Mouse (Mus musculus) right cerebral cortex, adult 18-20 months (tissue): ENCODE data around the gene Gys1.
"Not testable (repeated sequence)": the region's sequence is repeated elsewhere in the genome, so short reads cannot be mapped to it uniquely, and the experiment has no call there.

Experiments used
- DNase-seq: peaks from one replicate; pipeline ENCODE4 v3.0.0; 2022; ENCODE audit warnings: mixed read lengths

The Gys1 gene

DNA sequence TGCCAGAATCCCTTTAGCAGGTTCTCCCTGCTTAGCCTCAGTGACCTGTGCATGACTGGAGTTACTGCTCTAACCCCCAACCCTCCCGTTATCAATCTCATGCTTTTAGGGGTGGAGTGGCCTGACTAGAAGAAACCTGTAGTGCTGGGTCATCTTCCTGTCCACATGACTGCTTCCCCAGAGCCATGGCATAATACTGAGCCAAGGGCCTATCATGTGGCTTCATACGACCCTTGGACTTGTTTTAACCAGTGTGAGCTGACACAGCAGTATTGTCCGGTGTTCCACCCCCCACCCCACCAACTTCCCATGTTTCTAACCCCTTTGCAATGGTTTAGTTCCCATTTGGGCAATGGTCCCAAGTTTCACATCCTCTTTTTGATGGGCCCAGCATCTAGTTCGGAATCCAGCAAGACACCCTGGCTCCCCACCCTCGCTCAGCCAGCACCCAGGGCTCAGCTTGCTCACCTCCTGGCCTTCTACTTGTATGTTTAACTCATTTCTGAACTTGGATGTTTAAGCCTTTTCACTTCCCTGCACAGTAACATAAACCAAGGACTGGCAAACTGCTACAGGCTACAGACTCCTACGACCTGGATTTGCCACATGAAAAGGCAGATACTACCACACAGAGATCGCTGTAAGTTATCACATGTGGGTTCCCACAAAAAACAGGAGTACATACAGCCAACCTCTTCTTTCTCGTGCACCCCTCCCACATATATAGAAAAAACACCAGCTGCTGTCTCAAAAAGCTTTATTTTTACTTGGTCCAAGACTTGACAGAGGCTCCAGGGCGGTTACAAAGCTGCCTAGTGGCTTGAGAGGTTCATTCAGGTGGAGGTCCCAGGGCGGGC lies 22.8 kb downstream of the Gys1 start:
- no peak for DNase-seq

DNA sequence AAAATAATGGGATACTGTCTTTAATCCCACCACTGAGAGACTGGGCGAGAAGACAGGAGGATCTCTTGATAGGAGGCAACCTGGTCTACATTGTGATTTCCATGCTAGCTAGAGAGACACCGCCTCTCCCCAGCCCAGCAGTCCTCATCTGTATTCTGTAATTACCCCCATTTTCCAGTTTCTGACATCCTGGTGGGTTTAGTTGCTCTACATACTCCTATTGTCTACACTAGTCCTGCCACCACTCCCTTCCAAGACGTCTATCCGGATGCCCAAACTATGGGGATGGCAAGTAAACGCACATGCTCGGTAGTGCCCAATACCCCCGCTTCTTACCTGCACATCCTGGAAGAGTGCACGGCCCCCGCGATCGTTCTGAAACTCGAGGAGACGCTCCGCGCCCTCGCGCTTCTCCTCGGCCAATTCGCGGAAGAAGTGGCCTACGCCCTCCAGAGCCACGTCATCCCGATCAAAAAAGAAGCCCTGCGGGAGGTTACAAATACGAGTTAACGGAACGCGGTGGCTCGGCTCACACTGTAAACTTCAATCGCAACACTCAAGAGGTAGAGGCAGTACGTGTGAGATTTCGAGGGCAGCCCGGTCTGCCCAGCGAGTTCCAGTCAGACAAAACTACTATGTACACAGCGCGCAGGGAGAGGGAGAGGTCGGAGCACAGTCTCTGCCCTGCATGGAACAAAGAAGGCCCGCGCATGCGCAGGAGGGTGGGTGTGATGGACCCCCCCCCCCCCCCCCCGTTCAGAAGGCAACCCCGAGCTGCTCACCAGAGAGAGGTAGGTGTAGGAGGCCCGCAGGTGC lies 24.3 kb downstream of the Gys1 start:
- DNase-seq = peak; percentile 72

DNA sequence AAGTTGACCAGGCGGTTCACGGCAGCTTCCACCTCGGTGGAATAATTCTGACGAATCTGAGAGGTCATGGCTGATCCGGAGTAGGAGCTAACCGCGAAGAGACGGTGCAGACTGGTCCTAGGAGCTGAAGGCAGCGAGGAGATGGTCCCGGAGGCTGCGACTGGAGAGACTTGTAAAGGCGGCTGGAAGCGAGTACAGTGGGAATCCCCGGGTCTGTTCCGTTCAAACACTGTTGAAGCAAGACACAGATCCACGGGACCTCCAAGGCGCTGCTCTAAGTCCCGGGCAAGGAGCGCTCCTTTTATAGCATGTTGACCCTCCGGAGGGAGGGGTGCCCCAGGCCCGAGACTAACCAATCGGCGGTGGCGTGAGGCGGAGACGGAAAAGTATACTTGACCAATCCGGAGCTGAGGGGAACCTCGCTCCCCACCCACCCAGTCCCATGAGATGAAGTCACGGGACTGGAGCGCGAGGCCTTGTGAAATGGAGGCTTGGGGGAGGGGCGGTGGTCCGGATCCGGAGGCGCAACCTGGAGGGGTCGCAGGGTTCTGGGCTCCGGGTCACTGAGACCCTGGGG lies 25.0 kb downstream of the Gys1 start, which contains the start of gene Ftl1:
Gene Ftl1 (minus strand): TSS at position 321 of the 577 bp plus-strand sequence.
- peak; percentile 98 for DNase-seq

DNA sequence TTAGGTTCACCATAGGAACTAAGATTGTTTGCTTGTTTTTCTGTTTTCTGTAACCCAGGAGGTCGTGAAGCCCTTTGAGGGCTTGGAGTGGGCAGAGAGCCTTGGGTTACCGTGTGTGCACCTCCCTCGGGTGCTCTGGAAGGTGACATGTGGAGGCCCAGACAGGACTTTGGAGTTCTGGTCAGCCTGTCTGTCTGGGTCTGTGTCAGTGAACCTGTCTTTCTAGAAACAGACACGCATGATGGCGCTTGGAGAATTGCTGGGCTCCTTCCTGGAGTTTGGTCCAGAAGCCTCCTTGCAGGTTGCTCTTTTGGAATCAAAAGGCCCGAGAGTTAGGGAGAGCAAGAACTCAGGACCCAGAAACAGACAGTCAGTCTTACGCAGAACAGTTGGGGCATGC lies 25.7 kb downstream of the Gys1 start:
- no peak for DNase-seq

DNA sequence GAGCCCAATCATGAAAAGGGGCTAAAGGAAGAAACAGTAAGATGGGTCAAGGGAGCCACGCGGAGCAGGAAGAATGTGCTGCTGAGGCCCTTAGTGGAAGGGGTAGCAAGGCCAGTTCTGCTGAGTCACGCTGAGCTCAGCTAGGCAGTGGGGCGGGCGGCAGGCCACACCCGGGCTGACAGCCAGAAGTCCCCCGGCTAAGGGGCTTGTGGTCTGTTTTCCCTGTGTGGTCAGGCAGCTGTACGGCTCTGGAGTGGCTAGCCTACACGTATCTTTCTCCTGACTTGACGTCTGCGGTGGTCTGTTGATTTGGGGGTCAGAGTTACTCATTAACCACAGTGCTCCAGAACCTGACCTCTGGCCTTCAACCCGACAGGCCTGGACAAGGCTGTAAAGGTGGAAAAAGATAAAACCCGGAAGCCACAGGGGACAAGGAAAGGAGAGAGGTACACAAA lies 26.2 kb downstream of the Gys1 start:
- peak; percentile 37 for DNase-seq

DNA sequence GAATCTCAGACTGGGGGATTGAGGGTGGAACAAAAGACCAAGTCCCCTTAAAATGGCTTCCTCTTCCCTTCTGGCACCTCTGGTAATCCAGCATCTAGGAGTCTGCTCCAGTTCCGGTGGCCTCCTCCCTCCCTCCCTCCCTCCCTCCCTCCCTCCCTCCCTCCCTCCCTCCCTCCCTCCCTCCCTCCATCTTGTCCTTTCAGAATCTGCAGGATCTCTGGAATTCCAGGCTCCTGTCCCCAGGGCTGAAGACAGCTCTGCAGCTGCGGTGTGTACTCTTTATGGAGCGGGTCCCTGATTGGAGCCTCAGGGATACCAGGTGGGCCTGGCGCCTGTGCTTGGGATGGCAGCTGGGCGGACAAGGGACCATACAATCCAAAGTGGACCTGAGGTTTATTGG lies 26.7 kb downstream of the Gys1 start:
- no peak for DNase-seq

DNA sequence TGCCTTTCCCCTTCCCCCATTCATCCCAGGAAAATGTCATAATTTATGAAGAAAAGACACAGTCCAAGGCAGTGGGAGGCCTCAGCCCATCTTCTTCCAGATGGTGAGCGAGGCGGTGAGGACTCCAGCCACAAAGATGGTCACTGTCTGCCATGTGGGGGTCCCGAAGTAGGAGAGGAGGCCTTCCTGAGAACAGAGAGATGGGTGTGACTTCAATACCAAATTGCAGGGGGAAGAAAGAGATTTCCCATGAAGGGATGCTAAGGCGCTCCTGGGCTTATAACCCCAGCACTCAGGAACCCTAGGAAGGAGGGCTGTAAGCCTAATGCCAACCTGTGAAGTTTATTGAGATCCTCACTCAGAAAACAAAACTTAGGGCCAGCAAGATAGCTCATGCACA lies 27.1 kb downstream of the Gys1 start:
- no peak for DNase-seq

DNA sequence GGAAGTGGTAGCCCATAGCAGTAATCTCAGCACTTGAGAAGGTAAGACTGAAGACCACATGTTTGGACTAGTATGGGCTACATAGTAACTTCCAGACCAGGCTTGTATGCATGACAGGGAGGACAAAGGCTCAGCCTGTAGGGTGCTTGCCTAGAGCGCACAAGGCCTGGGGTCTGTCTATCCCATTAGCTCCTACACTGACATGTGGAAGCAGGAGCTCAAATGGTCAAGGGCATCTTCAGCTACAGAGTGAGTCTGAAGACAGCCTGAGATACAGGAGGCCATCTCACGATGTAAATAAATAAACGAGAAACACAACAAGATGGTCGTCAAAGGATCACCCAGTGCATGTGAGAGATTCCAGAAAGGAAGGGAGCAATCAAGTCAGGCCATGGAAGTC lies 27.7 kb downstream of the Gys1 start:
- DNase-seq = no peak

DNA sequence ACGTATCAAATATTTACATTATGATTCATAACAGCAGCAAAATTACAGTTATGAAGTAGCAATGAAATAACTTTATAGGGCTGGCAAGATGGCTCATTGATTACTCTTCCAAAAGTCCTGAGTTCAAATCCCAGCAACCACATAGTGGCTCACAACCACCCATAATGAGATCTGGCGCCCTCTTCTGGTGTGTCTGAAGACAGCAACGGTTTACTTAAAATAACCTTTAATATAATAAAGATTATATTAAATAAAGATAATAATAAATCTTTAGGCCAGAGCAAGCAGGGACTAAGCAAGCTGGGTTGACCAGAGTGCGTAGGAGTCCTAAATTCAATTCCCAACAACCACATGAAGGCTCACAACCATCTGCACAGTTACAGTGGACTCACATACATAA lies 28.2 kb downstream of the Gys1 start:
- DNase-seq = not testable (repeated sequence)

DNA sequence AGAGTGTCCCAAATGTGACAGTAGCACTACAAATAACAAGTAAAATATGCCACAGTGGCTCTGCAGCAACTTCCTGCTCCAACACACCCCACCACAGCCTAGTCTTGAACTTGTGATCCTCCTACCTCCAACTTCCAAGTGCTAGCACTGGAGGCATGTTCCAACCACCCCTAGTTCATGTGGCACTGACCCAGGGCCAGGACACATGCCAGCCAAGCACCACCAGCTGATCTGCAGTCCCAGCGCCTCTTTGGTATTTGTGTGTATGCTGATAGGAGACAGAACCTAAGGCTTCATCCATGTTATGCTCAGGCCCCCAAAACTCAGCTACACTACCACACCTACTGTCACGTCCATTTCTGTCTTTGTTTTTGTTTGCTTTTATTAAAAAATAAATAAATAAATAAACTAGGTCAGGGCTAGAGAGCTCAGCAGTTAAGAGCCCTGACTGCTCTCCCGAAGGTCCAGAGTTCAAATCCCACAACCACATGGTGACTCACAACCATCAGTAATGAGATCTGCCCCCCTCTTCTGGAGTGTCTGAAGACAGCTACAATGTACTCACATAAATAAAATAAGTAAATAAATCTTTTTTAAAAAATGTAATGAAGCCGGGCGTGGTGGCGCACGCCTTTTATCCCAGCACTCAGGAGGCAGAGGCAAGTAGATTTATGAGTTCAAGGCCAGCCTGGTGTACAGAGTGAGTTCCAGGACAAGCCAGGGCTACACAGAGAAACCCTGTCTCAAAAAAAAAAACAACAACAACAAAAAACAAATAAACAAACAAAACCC lies 29.5 kb downstream of the Gys1 start:
- no peak for DNase-seq

DNA sequence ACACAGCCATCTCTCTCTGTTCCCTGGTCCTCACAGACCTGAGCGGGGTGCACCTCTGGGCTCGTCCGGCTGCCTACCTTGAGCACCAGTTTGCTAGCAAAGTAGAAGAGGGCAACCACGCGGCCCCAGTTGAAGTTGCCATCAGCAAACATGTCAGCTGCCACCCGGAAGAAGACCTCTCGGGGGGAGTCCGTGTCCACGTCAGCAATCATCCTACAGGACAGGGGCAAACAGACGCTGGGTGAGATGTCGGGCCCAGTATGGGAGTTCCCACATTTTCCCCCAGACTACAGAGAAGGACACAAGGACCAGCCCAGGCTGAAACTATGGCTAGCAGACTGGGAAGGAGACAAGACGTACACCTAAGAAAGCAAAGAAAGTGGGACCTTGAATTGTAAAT lies 30.5 kb downstream of the Gys1 start:
- DNase-seq = no peak

DNA sequence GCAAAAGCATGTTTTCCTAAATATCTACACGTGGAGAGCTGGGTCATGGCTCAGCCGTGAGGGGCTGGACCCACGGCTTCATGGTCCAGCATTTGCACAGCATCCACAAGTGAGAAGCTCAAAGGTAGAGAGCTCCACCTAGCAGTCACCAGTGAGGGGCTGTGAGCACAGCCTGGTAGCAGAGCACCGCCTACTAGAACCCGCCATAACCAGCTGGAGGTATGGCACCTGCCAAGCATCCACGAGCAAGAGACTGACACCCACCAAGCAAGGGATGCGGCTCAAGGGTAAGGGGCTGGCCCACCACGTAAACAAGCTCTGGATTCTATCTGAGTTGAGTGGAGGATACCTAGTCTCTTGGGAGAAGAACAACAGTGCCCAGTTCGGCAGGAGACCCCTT lies 30.9 kb downstream of the Gys1 start:
- DNase-seq = no peak

DNA sequence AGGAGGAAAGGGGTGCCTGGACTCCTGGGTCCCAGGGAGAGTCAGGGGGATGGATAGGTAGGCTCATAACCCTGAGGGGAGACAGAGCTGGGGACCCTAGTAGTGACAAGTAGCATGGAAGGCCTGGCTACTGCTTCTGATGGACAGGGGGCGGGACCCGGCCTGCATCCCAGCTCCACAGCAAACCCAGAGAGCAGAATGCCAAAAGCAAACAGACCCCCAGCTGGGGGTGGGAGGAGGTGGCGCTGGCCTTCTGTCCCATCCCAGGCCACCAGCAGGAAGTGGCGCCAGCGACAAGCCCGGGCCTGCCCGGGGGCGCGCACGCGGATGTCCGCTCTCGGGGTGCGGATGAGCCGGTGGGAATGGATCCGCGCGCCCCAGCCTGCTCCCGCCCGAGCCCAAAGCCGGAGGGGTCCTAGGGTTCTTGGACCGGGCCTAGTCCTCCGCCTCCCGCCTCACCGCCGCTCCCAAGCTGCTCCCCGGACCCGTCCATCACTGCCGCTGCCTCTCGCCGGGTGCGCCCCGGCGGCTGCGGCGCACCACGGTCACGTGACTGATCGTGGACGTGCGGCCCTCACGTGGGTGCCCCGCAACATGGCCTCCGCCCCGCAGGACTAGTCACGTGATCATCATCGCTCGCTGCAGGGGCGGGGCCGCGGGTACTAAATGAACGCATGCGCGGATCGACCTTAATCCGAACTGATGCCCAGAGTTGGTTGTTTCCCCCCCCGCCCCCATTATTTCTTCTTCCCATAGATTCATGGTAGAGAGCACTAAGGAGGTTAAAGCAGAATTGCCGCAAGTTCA lies 31.8 kb downstream of the Gys1 start, which contains the start of gene Bax:
Gene Bax (minus strand): TSS at position 616 of the 807 bp plus-strand sequence.
- DNase-seq = peak; percentile 96

DNA sequence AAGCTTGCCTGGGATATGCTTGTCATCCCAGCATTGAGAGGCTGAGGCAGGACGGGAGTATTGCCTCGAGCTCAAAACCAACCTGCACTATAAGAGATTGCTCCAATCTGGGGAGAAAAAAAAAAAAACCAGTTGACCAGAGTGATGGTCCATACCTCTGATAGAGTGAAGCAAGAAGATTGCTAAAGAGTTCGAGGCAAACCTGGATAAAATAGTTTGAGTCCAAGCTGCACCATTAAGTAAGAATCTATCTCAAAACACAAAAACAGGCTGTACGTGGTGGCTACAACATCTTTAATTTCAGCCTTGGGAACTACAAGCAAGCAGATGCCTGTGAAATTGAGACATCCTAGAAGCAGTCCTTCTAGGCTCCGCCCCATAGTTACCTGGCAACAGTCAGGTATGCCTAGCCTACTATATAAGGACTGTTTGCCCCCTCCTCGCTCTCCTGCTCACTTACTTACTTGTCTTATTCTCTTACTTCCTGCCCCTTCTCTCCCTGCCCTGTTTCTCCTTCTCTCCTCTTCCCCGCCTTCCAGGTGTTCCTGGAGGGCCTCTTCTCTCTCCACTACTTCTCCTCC lies 32.5 kb downstream of the Gys1 start:
- DNase-seq = no peak

DNA sequence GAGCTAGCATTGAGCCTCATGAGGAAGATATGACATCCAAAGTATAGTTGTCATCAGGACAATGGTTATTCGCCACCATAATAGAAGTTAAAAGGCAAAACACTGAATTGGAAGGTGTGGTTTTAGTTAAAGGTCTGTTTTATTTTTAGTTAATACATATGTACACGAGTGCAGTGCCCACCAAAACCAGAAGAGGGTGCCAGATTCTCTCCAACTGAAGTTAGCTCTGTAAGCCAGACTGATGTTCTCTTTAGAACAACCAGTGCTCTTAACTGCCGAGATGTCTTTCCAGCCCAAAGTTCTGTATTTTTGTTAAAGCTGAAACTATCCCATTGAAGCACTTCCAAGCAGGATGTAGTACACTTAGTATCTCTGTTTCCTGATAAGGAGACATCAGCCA lies 36.2 kb downstream of the Gys1 start:
- DNase-seq = peak; percentile 70

DNA sequence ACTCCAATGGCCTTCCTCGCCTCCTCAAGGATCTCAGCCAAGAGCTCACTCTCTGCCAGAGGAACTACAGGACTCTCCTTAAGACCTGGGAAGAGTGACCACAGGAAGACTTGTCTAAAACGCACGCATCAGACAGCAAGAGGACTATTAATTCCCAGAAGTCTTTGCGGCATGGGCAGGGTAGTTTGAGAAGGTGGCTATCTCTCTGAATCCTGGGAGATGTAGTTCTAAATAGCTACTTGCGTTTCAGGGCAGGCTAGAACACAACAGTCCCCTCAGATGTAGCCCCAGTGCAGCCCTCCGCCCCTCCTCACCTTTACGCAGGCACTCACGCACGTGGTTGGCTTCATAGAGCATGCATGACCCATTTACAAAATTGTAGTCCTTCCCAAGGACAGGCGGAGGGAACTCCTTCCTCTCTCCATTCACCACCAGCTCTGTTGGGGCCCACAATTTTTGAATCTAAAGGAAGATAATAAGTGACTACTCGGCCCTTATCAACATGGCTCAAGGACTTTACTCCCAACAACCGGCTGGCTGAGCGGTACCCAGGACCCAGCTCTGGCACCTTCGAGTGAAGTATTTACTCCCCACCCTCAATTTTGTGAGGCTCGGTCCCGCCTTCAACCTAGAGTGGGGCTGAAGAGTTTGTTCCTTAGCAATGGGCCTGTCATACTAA lies 40.8 kb downstream of the Gys1 start:
- DNase-seq = no peak

DNA sequence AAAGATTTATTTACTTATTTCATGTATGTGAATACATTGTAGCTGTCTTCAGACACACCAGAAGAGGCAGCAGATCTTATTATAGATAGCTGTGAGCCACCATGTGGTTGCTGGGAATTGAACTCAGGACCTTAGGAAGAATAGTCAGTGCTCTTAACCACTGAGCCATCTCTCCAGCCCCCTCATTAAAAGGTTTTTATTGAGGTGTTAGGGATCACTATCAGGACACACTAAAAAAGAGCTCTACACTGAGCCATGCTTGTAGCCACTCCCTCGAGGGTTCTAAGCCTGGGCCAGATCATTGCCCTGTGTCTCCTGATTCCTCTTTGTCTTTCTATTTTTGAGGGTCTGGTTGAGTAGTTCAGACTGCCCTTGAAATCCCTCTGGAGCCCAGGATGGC lies 41.8 kb downstream of the Gys1 start:
- DNase-seq = no peak

DNA sequence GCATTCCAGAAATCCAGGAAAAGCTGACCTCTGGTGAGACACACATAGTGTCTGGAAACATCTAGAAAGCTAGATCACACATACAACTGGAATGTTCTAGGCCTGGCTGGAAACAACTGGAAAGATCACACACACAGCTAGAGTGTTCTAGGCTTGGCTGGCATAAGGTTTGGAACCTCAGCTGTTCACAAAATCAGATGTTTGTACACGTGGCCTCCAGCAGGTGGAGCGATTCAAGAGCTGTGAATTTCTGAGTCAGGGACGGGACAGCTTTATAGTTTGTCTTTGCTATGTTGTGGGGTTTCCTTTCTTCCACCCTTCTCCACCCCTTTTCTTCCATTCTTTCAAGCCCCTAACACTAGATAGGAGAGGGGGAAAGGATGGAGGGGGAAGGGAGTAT lies 42.4 kb downstream of the Gys1 start:
- DNase-seq = peak; percentile 66

DNA sequence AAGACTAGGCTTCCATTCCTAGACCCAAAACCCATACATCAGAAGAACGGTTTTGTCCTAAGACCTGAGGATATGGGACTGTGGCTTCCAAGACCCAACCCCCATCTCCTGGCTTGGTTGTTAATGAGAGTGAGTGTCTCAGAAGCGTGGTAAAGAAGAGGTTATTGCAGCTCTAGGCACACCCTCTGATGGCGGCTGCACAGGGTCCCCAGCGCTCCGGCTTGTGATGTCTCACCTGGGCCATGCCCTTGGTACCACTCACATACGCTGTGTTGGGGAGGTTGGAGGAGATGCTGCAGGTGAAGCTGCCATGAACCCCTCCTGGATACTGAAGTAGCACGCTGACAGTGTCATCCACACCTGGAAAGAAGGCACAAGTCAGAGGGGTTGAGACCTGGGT lies 44.1 kb downstream of the Gys1 start:
- DNase-seq = no peak

DNA sequence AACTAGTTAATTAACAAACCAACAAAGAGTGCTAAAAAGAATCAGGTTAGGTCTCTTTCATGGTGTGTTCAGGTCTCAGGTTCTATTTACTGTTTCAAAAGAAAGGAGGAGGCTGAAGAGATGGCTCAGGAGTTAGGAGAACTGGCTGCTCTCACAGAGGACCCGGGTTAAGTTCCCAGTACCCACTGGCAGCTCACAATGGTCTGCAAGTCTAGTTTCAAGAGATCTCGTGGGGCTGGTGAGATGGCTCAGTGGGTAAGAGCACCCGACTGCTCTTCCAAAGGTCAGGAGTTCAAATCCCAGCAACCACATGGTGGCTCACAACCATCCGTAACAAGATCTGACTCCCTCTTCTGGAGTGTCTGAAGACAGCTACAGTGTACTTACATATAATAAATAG lies 45.7 kb downstream of the Gys1 start:
- not testable (repeated sequence) for DNase-seq
